9 mouse cellular contexts compared by ENCODE assay signal in genomic region chr7:81134614-81135067, GRCm38 (mm10). TPM values are rescaled to one million over a fixed set of nuclear protein-coding genes. Genes with fewer than 3 reads are reported as not detected.
A peak's percentile ranks its signal among the peaks of the same experiment; 100 is the strongest.
DNase-seq lines count a peak whose midpoint lies in the region; ATAC-seq and TF ChIP-seq lines count a peak whose summit lies in the region.
"Had no signal": no experiment of that assay in that cellular context is flagged by ENCODE, and none has a peak within 500 bp of the region (broad histone marks: within the 10 kb centered on the region; RNA-seq: fewer than 3 reads in every experiment).

No protein-coding gene starts in this region.

- peak overlapping the region; percentile 58 for H3K27ac ChIP-seq in embryonic facial prominence, embryonic 15.5 days (replicated peaks)
- no peak overlapping the region; the same call in 1 of the 2 replicates for H3K27ac ChIP-seq in kidney, adult 2 months (ENCODE audit: insufficient read depth, low read depth, low read length)
- H3K27ac ChIP-seq in small intestine, adult 2 months (ENCODE audit: insufficient read depth, low read depth, low read length): peak overlapping the region; percentile 41

- TF ChIP-seq CTCF in kidney, adult 2 months (conservative IDR thresholded peaks at IDR 0.05; ENCODE audit: insufficient read depth, insufficient read length, low read depth, low read length): peak; percentile 43
- TF ChIP-seq CTCF in small intestine, adult 2 months (IDR thresholded peaks at IDR 0.05; ENCODE audit: extremely low read depth, insufficient read length, insufficient replicate concordance, low read depth, low read length): no peak; the same call in 1 of the 2 replicates

- WGBS in embryonic facial prominence, embryonic 15.5 days: 12% methylated on average over 9 of the region's 9 CpGs
- WGBS in kidney, adult 2 months: 6% methylated on average over 9 of the region's 9 CpGs
- WGBS in small intestine, adult 2 months: 6% methylated on average over 9 of the region's 9 CpGs

- peak overlapping the region; percentile 49 for H3K4me2 ChIP-seq in embryonic facial prominence, embryonic 15.5 days (replicated peaks)

- peak overlapping the region; percentile 29 for H3K4me3 ChIP-seq in embryonic facial prominence, embryonic 15.5 days (replicated peaks)
- H3K4me3 ChIP-seq in kidney, adult 2 months (ENCODE audit: insufficient read depth, low read depth, low read length): no peak overlapping the region
- peak overlapping the region; percentile 15 for H3K4me3 ChIP-seq in small intestine, adult 2 months (ENCODE audit: low read depth, low read length)
- H3K4me3 ChIP-seq: erythroblast, embryonic 14.5 days had no signal

- ATAC-seq in embryonic facial prominence, embryonic 15.5 days (ENCODE audit: insufficient number of reproducible peaks, low FRiP score, low TSS enrichment, low read depth): peak; percentile 87
- ATAC-seq in megakaryocyte-erythroid progenitor cell, adult 5-6 weeks (replicated peaks; ENCODE audit: low FRiP score, low TSS enrichment, poor library complexity, severe bottlenecking): 0 out of 2 replicates have a peak, but pooled peaks have one; percentile 42
- no peak for ATAC-seq in erythroid progenitor cell, adult 5-6 weeks (replicated peaks; ENCODE audit: low FRiP score, poor library complexity, severe bottlenecking)

- H3K9ac ChIP-seq in embryonic facial prominence, embryonic 15.5 days: no peak overlapping the region

- TF ChIP-seq POLR2A in kidney, adult 2 months (IDR thresholded peaks at IDR 0.05; ENCODE audit: low read depth, low read length): no peak
- TF ChIP-seq POLR2A in small intestine, adult 2 months (IDR thresholded peaks at IDR 0.05; ENCODE audit: low read depth, low read length): no peak

- intact Hi-C loops in left cerebral cortex, postnatal 4 days (cut with DNase I): no loop called here

- no peaks in the 10 kb centered on the region for H3K9me3 ChIP-seq in embryonic facial prominence, embryonic 15.5 days (replicated peaks)

- no peaks in the 10 kb centered on the region for H3K27me3 ChIP-seq in embryonic facial prominence, embryonic 15.5 days
- H3K27me3 ChIP-seq in kidney, adult 2 months (replicated peaks; ENCODE audit: control insufficient read depth, insufficient read depth, low read length): no peaks in the 10 kb centered on the region
- H3K27me3 ChIP-seq in small intestine, adult 2 months (ENCODE audit: control insufficient read depth, insufficient read depth, low read length): no peaks in the 10 kb centered on the region

- H3K36me3 ChIP-seq in embryonic facial prominence, embryonic 15.5 days: no peaks in the 10 kb centered on the region
- no peaks in the 10 kb centered on the region for H3K36me3 ChIP-seq in kidney, adult 2 months (ENCODE audit: control insufficient read depth, insufficient read depth, low read length)
- no peaks in the 10 kb centered on the region for H3K36me3 ChIP-seq in small intestine, adult 2 months (ENCODE audit: control insufficient read depth, insufficient read depth, low read length)

- peak; percentile 80 for DNase-seq in adrenal gland, postnatal 10 days
- peak; percentile 87 for DNase-seq in heart, adult 9 months (ENCODE audit: low spot score in 2 of 2)
- peak; percentile 81 for DNase-seq in kidney, adult 2 months
- peak; percentile 14 for DNase-seq in left cerebral cortex, postnatal 4 days

- H3K4me1 ChIP-seq in embryonic facial prominence, embryonic 15.5 days: peaks cover 19% of the 10 kb centered on the region
- peaks cover 22% of the 10 kb centered on the region for H3K4me1 ChIP-seq in kidney, adult 2 months (ENCODE audit: control insufficient read depth, insufficient read depth, low read length)
- H3K4me1 ChIP-seq in small intestine, adult 2 months (ENCODE audit: control insufficient read depth, insufficient read depth, insufficient read length, low read length): peaks cover 2% of the 10 kb centered on the region; the same call in 1 of the 2 replicates

RNA-seq across cellular contexts. Expression of gene Slc28a1, which starts 20.0 kb away (rescaled TPM):
- under 1 TPM; 0.58 to 0.66 TPM for total RNA-seq in adrenal gland, postnatal 10 days (2021)
- 0.09 TPM in 1 of 2 replicates, not detected in the other for polyA plus RNA-seq in embryonic facial prominence, embryonic 15.5 days (2015; fragmentation: Nextera tagmentation; extraction: Ambion mirVana)
- polyA plus RNA-seq in kidney, adult 2 months (2012; rRNA removed): 18.8 and 21.9 TPM in 2 replicates
- under 1 TPM in 1 of 2 experiments, not detected in 1; 0.12 TPM for total RNA-seq in left cerebral cortex, postnatal 4 days (2021)
- not detected in 2 replicates for total RNA-seq in megakaryocyte-erythroid progenitor cell, adult 5-6 weeks (2014; fragmentation: Nextera tagmentation)
- total RNA-seq in megakaryocyte-erythroid progenitor cell, adult 5-6 weeks (2017): not detected in 2 replicates
- 40.5 and 94.4 TPM in 2 replicates for polyA plus RNA-seq in small intestine, adult 2 months (2012; rRNA removed)
- total RNA-seq in erythroid progenitor cell, adult 5-6 weeks (2015; ENCODE audit: low replicate concordance): not detected in 2 replicates
- total RNA-seq in erythroid progenitor cell, adult 5-6 weeks (2017; ENCODE audit: low replicate concordance): not detected in 2 replicates
- polyA plus RNA-seq: erythroblast, embryonic 14.5 days had no signal

Comparison
In these comparisons a context has a peak if more than half of its experiments do, and no peak if none do; other contexts are left out.
1. DNase-seq: peak in every context shown above with its lines; median percentile 87 in heart, adult 9 months; 81 in kidney, adult 2 months; 80 in adrenal gland, postnatal 10 days; 14 in left cerebral cortex, postnatal 4 days.